Mouse (Mus musculus) right cerebral cortex, postnatal 4 days (tissue): ENCODE results near the gene Ahcyl2.

Source experiments
- DNase-seq: peaks from one replicate; pipeline ENCODE4 v3.0.0-alpha.2; 2022

Gene Ahcyl2

DNA sequence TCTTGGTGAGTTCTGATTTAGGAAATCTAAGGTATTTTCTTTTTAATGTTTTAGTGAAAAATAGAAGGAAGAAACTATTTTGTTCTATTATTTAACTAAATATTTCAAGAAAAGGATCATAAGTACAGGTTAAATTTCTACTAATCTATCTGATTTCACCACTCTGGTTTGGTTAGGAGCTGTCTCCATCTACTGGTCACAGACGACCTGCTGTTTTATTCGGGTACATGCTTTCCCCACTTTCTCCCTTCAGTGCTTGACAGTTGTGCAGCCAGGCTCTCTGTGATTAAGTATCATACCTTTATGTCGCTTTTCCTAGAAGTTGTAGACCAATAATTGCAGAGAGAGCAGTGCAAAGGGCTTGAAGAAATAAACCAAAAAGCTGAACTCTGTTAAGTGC is 51.5 kb downstream of the Ahcyl2 start:
- DNase-seq, result peak; percentile 16

DNA sequence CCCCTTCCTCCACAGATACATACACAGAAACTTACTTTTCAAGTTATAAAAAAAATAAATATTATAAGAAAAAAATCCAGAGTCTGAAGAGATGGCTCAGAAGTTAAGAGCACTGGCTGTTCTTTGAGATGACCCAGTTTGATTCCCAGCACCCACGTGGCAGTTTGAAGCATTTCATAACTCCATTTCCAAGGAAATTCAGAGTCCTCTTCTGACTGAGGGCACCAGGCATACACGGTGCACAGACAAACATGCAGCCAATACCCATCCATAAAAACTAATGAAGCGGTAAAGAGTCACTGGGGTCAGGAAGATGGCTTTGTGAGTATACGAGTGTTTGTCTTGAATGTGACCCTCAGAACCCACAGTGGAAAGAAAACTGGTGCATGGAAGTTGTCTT is 52.5 kb downstream of the Ahcyl2 start:
- no peak for DNase-seq

DNA sequence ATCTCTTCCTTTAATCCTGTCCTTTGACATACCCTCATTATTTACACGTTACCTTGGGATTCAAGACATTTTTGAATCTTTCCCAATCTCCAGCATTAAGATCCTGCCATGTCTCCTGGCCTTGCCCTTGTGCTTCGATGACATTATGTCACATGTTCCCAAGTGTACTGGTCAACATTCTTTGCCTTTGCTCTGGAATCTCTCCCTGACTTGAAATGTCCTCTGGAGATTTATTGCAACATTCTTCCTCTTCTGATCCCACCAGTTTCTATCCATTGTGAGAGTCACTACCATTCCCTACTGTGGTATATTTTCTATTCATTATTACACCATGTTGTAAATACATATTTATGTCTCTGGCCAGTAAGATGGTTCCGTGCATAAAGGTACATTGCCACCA is 53.1 kb downstream of the Ahcyl2 start:
- no peak for DNase-seq

DNA sequence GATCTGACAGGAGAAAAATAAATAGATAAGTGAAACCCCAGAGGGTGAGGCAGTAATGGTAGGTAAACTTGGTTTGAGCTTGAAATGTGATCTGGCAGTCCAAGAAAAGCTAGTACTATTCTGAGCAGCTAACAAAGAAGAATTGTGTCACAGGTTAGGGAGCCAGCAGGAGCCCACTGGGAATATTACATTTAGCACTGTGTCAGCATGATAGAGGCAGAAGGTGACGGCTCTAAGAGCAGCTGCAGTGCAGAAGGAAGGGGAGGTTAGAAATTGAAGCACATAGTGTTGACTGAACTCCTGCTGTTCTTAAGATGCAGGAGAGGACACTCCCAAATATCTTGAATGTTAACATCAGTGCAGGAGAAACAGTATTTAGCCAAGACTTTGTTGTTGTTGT is 54.0 kb downstream of the Ahcyl2 start:
- no peak for DNase-seq

GRCm38 (mm10) chr6:29825302-29825701 is 57.5 kb downstream of the Ahcyl2 start:
- DNase-seq, result no peak

DNA sequence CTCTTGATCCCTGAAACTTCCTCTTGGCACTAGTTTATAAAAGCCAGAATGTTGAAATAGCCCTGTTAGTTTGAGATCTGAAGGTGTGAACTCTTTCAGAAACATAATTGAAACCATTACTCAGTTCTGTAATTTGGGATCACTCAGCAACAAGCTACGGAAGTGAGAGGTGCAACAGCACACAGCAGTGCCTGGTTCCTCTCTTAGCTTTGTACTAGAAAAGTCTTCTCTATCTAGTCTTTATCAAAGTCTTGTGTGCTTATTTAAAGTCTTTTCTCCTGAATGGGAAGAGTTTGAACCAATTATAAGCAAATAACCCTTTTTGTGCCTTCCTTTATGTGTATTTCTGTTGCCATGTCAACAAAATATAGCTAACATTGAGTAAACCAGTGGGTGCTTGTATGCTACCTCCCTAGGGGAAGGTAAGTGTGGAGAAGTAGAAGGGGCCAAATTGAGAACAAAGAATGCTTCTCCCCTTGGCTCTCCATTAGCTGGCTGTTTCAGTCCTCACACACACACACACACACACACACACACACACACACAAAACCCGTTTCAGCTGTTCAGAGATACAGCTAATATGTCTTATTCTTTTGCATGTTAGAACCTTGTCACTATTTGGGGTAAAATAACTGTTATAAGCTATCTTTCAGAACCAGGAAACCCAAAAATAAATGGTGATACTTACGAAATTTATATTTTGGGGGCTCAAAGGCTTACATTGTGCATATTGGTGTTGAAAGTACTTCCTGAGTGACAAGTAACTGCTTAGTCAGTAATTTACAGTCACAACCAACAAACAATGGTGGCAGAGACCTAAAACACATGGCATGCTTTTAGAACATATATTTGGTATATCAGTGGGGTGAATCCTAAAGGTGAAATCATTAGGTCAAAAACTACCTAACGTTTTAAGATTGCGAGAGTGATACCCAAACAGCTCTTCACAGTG is 59.8 kb downstream of the Ahcyl2 start:
- no peak for DNase-seq

- no peak for DNase-seq
Measured at GRCm38 (mm10) chr6:29828574-29829234, 60.9 kb downstream of the Ahcyl2 start.

- no peak for DNase-seq
Measured at GRCm38 (mm10) chr6:29832356-29832755, 64.5 kb downstream of the Ahcyl2 start.

DNA sequence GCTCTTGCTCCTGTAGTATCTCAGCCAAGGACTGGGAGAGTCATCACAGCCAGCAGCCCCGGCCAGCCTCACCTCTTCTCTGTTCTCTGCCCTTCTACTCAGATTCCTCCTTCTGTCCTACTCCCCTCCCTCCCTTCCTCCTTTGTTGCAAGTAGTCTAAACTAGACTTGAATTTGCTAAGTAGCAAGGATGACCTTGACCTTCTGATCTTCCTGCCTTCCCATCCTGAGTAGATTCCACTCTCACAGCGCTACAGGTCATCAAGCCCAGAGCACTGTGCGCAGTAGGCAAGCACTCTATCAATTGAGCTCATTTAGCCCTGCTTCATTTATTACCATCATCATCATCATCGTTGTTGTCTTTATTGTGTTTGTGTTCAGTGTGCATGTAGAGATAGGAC is 65.3 kb downstream of the Ahcyl2 start:
- DNase-seq, result no peak

DNA sequence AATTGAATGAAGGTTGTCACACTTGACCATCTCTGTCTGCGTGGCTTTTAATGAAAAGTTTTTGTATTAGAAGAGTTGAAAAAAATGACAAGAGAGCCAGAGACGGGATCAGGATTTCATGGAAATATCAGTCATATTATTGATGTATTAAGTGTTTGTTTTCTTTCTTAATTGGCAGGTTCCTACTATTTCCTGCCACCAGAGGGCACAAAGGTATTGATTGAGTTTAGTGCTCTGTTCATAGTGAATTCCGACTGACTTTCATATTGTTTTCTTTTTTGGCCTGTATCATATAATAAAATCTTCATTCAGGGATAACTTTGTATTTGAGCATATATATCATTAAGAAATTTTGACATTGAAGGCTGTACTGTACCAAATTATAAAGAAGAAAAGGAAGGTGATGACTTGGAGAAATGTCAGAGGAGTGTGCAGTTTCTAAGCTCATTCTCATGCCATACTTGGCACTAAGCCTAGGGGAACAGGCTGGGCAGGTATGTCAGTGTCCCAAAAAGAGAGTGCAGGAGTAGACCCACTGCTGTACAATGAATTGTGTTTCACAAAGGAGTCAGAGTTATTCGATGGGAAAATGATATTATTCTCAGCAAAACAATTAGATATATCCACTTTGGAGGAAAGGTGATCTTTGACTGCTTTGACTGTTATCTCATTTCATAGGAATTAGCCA is 65.9 kb downstream of the Ahcyl2 start:
- no peak for DNase-seq

- DNase-seq, result no peak
Measured at GRCm38 (mm10) chr6:29835543-29836177, 67.8 kb downstream of the Ahcyl2 start.

DNA sequence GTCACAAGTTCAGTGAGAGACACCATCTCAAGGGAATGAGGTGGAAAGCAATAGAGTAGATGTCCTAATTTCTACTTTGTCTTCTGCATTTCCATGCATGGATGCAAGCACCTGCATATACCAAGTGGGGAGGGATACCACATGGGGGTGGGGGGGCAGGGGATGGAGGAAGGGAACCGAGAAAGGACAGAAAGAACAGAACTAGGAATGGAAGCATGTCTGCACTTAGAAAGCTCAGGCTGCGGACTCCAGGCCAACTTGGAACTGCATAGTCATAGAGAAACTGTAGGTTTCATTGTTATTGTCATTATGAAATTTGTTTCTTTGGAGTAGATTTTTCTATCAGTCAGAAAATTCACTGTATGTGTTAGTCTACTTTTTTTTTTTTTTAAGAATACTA is 69.8 kb downstream of the Ahcyl2 start:
- DNase-seq, result no peak

GRCm38 (mm10) chr6:29838531-29838930 is 70.7 kb downstream of the Ahcyl2 start:
- no peak for DNase-seq

DNA sequence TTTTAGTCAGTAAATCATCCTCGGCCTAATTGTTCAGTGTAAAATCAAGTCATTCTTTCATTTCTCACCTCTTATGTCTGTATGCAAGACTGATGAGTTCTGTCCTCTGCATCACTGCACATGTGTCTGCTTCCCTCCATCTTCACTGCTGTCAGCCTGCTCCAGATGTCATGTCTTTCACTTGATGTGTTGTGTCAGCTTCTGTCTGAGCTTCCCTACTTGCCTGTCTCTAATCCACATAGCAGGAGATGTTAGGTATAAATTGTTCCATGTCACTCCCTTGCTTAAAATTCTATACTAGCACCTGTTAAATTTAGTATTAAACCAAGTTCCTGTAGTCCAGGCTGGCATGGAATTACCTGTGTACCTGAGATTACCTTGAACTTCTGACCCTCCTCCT is 72.2 kb downstream of the Ahcyl2 start:
- no peak for DNase-seq

- DNase-seq, result no peak
Measured at GRCm38 (mm10) chr6:29841461-29841860, 73.7 kb downstream of the Ahcyl2 start.

DNA sequence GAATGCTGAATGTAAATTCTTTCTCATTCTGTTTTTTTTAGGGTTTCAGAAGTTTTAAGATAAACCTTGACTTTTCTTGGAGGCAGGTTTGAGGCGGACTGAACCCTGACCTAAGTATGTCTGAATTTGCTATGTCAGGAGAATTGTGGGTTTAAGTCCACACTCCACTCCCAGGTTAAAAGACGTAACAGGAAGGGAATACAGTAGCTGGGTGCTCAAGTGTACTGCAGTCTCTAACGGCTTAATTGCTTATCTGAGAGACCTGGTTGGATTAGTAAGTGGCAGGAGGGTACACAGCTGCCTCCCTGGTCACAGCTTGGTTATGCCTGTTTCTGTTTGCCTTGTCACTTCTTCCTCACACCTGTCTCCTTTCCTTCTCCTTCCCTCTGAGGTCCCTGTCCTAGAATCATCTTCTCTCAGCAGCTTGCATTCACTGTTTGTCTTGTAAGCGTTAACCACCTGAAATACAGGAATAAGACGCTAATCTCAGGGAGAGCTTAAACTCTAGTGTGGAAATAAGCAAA is 79.9 kb downstream of the Ahcyl2 start:
- no peak for DNase-seq

GRCm38 (mm10) chr6:29848808-29849207 is 81.0 kb downstream of the Ahcyl2 start:
- no peak for DNase-seq

DNA sequence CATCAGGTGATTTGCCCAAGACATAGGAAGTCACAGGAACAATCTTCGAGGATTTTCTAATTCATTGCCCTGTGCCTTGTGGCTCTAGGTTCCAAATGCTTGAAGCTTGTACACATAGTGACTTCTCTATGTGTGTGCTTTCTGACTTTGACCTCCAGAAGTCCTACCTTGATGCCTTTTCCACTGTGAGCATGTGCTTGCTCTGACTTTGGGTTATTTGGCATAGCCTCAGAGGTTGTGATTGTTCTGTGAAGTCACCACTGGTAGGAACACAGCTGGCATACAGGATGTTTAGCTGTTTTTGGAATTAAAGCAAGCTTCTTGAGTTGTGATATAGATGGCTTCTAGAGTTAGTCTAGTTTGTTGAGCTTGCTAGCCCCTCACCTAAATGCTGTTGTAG is 82.3 kb downstream of the Ahcyl2 start:
- no peak for DNase-seq

DNA sequence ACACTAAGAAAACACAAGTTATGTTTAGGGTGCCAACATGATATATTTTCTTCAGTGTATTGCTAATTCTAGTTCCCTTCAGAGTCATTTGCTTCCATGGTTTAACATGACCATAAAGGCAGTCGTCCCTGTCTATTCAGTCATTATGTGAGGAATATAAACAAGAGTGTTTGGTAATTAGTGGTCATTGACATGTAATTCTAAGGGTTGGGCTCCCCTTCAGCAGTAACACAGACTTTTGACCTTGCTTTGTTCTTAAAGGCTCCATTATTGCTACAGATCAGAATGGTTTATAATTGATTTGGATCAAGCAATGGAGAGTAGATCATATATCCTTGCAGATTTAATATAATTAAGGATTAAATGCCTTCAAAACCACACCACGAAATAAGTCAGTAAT is 82.9 kb downstream of the Ahcyl2 start:
- no peak for DNase-seq

DNA sequence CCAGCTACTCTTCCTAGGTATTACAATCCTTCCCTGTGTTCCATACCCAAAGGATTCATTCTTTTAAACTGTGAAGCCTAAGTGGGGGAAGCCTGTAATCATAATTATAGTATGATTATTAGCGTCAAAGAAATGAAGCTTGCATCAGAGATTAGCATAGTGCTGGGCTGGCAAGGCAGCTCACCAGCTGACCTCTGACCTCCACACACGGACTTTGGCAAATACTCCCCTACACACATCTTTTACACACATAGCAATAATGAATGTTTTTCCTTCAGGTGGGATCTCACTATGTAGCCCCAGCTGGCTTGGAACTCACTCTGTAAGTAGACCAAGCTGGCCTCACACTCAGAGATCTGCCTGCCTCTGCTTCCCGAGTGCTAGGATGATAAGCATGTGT is 84.1 kb downstream of the Ahcyl2 start:
- no peak for DNase-seq

GRCm38 (mm10) chr6:29853213-29853899 is 85.5 kb downstream of the Ahcyl2 start:
- DNase-seq, result peak; percentile 86

GRCm38 (mm10) chr6:29853900-29854390 is 86.1 kb downstream of the Ahcyl2 start:
- no peak for DNase-seq
